Mouse (Mus musculus): ENCODE data around the gene Cdh12.

DNA sequence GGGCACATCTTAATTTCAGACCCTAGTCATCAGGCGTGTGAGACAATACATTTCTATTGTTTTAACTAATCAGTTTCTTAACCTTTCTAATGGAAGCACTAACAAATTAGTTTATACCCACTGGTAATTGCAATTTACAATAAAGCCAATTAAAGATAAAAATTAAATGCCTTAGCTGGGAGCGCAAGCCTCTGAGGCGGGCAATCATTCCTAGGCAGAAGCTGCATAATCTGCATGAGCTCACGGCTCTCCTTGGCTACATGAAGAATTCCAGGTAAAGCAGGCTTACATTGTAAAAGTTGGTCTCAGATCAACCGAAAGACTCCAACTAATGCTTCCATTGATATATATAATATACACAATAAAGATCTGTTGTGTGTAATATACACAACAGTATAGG is 773.9 kb downstream of the Cdh12 start:
- TF ChIP-seq CTCF (IDR thresholded peaks at IDR 0.05 in 2 of 3, conservative IDR thresholded peaks at IDR 0.05 in 1 of 3; ENCODE audit: control insufficient read depth in 1 of 3, insufficient read depth in 1 of 3, low read depth in 2 of 3, low read length in 3 of 3, poor library complexity in 1 of 3, severe bottlenecking in 1 of 3) = no peak
- TF ChIP-seq MEF2A (IDR thresholded peaks at IDR 0.05; ENCODE audit: extremely low read depth, insufficient replicate concordance, low read depth, low read length, poor library complexity, severe bottlenecking) = no peak
- no peak for TF ChIP-seq RCOR1 (IDR thresholded peaks at IDR 0.05; ENCODE audit: low read depth, low read length)
- no peak for TF ChIP-seq POLR2AphosphoS2 (IDR thresholded peaks at IDR 0.05; ENCODE audit: low read length)
- TF ChIP-seq POLR2A (IDR thresholded peaks at IDR 0.05; ENCODE audit: control insufficient read depth in 1 of 2, insufficient read depth in 1 of 2, low read depth in 1 of 2, low read length in 2 of 2, poor library complexity in 1 of 2) = no peak
- no peak for TF ChIP-seq ZKSCAN1 (IDR thresholded peaks at IDR 0.05; ENCODE audit: low read depth, low read length)
- no peak for TF ChIP-seq ZC3H11A (IDR thresholded peaks at IDR 0.05; ENCODE audit: low read depth, low read length)

Data from MEL (cell line).